Mouse (Mus musculus) erythroblast, embryonic 14.5 days (primary cell): ENCODE measurements around the gene Slc43a2. TPM values are rescaled to one million over a fixed set of nuclear protein-coding genes. Genes with fewer than 3 reads are reported as not detected.

Source experiments
- H3K27me3 ChIP-seq: 2 replicates; pipeline ENCODE4 v1.6.1; 2012; ENCODE audit warnings: inconsistent platforms; ENCODE audit not compliant: control insufficient read depth
- H3K36me3 ChIP-seq: 2 replicates; pipeline ENCODE4 v1.6.1; 2012; ENCODE audit warnings: mild to moderate bottlenecking, inconsistent platforms; ENCODE audit not compliant: control insufficient read depth
- H3K4me1 ChIP-seq: 2 replicates; pipeline ENCODE4 v1.6.1; 2012; ENCODE audit warnings: inconsistent platforms; ENCODE audit not compliant: control insufficient read depth
- H3K4me3 ChIP-seq: replicated peaks from 2 replicates; pipeline ENCODE3; 2012; ENCODE audit warnings: moderate library complexity, mild to moderate bottlenecking, inconsistent platforms
- H3K9me3 ChIP-seq: 2 replicates; pipeline ENCODE4 v1.6.1; 2012; ENCODE audit warnings: low read length, inconsistent platforms, mixed read lengths; ENCODE audit not compliant: control insufficient read depth
- GATA1 ChIP-seq: IDR thresholded peaks from 2 replicates; pipeline ENCODE4 v1.6.1; 2012; ENCODE audit warnings: low read length, inconsistent platforms, mixed read lengths
- TAL1 ChIP-seq: IDR thresholded peaks from 3 replicates; pipeline ENCODE4 v1.6.1; 2012; ENCODE audit warnings: low read length, inconsistent platforms, mixed read lengths
- polyA plus RNA-seq: library from polyadenylated mRNA; stranded (reverse); fragments of >175 nt; gene quantifications from 2 replicates; pipeline ENCODE4 v1.2.3, GENCODE M21; 2012

The Slc43a2 gene
- polyA plus RNA-seq, 1 experiment = 0.29 TPM

DNA sequence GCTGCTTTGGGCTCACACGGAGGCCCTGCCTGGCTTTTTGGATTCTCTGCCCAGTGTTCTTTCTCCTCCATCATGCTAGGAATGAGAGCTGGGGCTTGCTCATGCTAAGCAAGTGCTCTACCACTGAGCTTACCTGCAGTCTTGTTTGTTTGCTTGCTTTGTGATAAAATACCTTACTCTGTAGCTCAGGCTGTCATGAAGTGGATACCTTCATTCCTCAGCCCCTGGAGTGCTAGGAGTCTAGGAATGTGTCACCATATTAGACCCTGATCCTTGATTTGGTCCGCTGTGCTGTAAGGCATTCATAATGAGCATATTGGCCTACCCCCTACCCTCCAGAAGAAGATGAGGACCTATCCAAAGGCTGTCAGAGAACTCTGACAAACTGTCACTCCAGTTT is 8.7 kb upstream of the Slc43a2 start:
- Histone ChIP-seq H3K4me3 (no peak overlapping the region), H3K27me3 (no peaks in the 10 kb centered on the region; the same call in 1 of the 2 replicates), H3K36me3 (no peaks in the 10 kb centered on the region), H3K9me3 (no peaks in the 10 kb centered on the region), H3K4me1 (no peaks in the 10 kb centered on the region)
- TF ChIP-seq GATA1 (no peak), TAL1 (no peak)

GRCm38 (mm10) chr11:75525531-75526125 is 5.9 kb upstream of the Slc43a2 start:
- no peak for TF ChIP-seq TAL1
- TF ChIP-seq GATA1 = no peak
- Histone ChIP-seq H3K27me3 (no peaks in the 10 kb centered on the region), H3K4me1 (peaks cover 9% of the 10 kb centered on the region), H3K4me3 (no peak overlapping the region), H3K9me3 (no peaks in the 10 kb centered on the region), H3K36me3 (no peaks in the 10 kb centered on the region)

GRCm38 (mm10) chr11:75526943-75527342 is 4.6 kb upstream of the Slc43a2 start:
- Histone ChIP-seq H3K4me3 (no peak overlapping the region), H3K36me3 (no peaks in the 10 kb centered on the region), H3K27me3 (no peaks in the 10 kb centered on the region; the same call in 1 of the 2 replicates), H3K9me3 (no peaks in the 10 kb centered on the region), H3K4me1 (peaks cover 21% of the 10 kb centered on the region)
- no peak for TF ChIP-seq GATA1
- TF ChIP-seq TAL1 = no peak

DNA sequence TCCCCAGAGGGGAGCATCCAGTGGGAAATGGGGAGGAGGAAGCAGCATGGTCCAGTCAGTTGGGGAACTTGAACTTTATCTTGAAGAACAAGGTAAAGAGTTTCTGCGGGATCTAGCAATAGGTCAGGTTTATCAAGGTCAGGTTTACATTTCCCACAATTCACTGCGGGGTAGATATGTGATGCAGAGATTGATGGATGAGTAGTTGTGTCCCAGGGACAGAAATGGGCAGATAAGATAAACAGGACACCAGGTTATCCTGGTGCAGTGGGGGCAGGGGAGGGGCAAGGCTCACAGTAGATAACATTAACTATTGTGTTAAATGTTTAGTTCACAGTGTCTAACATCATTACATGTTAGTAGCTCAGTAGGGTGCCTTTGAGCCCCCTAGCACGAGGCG is 1.7 kb upstream of the Slc43a2 start:
- H3K4me3 ChIP-seq = no peak overlapping the region
- peaks cover 37% of the 10 kb centered on the region for H3K4me1 ChIP-seq
- no peaks in the 10 kb centered on the region for H3K9me3 ChIP-seq
- peaks cover 20% of the 10 kb centered on the region for H3K27me3 ChIP-seq
- no peaks in the 10 kb centered on the region for H3K36me3 ChIP-seq
- TF ChIP-seq TAL1 (no peak), GATA1 (no peak)

DNA sequence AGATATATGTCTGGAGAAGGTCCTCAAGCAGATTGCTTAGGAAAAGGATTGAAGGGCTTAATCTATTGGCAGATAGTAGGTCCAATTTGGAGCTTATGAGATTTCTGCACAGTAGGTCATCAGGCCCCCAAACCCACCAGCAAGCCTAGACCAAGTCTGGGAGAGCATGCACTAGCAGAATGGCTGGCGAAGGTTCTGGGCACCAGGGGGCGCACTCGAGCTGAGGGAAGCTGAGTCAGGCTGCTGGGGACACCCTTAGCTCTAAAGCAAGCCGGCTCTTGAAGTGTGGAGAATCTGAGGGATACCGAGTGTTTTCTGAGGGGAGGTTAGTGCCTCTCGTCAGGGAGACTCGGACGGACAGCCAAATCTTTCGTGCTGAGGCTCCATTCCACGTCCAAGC is 1.2 kb upstream of the Slc43a2 start:
- no peaks in the 10 kb centered on the region for H3K36me3 ChIP-seq
- TF ChIP-seq GATA1 = no peak
- no peak for TF ChIP-seq TAL1
- peak overlapping the region; percentile 73 for H3K4me3 ChIP-seq
- peaks cover 20% of the 10 kb centered on the region for H3K27me3 ChIP-seq
- H3K4me1 ChIP-seq = peaks cover 43% of the 10 kb centered on the region
- H3K9me3 ChIP-seq = no peaks in the 10 kb centered on the region

- H3K36me3 ChIP-seq = no peaks in the 10 kb centered on the region
- no peaks in the 10 kb centered on the region for H3K9me3 ChIP-seq
- H3K4me3 ChIP-seq = peak overlapping the region; percentile 73
- no peak for TF ChIP-seq GATA1
- peaks cover 20% of the 10 kb centered on the region for H3K27me3 ChIP-seq
- peaks cover 49% of the 10 kb centered on the region for H3K4me1 ChIP-seq
Measured at GRCm38 (mm10) chr11:75530845-75531373, 585 bp upstream of the Slc43a2 start.

- peaks cover 50% of the 10 kb centered on the region for H3K4me1 ChIP-seq
- H3K4me3 ChIP-seq = peak overlapping the region; percentile 73
- peaks cover 20% of the 10 kb centered on the region for H3K27me3 ChIP-seq
- H3K36me3 ChIP-seq = no peaks in the 10 kb centered on the region
- TF ChIP-seq GATA1 = no peak
- TF ChIP-seq TAL1 = no peak
- no peaks in the 10 kb centered on the region for H3K9me3 ChIP-seq
Measured at GRCm38 (mm10) chr11:75532340-75533277, 1.1 kb downstream of the Slc43a2 start.

- Histone ChIP-seq H3K9me3 (no peaks in the 10 kb centered on the region), H3K36me3 (no peaks in the 10 kb centered on the region), H3K27me3 (peaks cover 20% of the 10 kb centered on the region), H3K4me1 (peaks cover 50% of the 10 kb centered on the region), H3K4me3 (peak overlapping the region; percentile 4)
- TF ChIP-seq GATA1 = no peak
- no peak for TF ChIP-seq TAL1
Measured at GRCm38 (mm10) chr11:75533314-75534015, 2.0 kb downstream of the Slc43a2 start.
